Mouse (Mus musculus) hindbrain, embryonic 16.5 days (tissue): ENCODE measurements at regions not wholly inside any gene's neighbourhood (a gene's known extent, or its start where the extent isn't known, plus 50 kb on each side); places are given as distances from the start of the nearest gene placed in this dataset.

Experiments
- ATAC-seq: fragments of 200-750 bp; cut with Nextera tagmentation; 2 replicates; pipeline ENCODE4 v1.8.0; 2017; ENCODE audit warnings: moderate TSS enrichment, moderate library complexity
- H3K27ac ChIP-seq: fragments of 300-500 bp; sonication (generic); 2 replicates; pipeline ENCODE4 v1.5.1; 2014; ENCODE audit warnings: low read depth, mild to moderate bottlenecking, control low read depth, low read length, moderate library complexity
- H3K27me3 ChIP-seq: fragments of 300-500 bp; sonication (generic); replicated peaks from 2 replicates; pipeline ENCODE4 v1.6.1; 2014; ENCODE audit warnings: low read length; ENCODE audit not compliant: control insufficient read depth, insufficient read depth
- H3K36me3 ChIP-seq: fragments of 300-500 bp; sonication (generic); 2 replicates; pipeline ENCODE4 v1.6.1; 2014; ENCODE audit warnings: mild to moderate bottlenecking, low read length, moderate library complexity, mixed read lengths; ENCODE audit not compliant: control insufficient read depth, insufficient read depth
- H3K4me1 ChIP-seq: fragments of 300-500 bp; sonication (generic); 2 replicates; pipeline ENCODE4 v1.6.1; 2014; ENCODE audit warnings: low read depth, low read length; ENCODE audit not compliant: control insufficient read depth, insufficient read depth
- H3K4me2 ChIP-seq: fragments of 300-500 bp; sonication (generic); 2 replicates; pipeline ENCODE4 v1.6.1; 2014; ENCODE audit warnings: mild to moderate bottlenecking, low read length, control low read depth, moderate library complexity
- H3K4me3 ChIP-seq: fragments of 300-500 bp; sonication (generic); 2 replicates; pipeline ENCODE4 v1.5.1; 2014; ENCODE audit warnings: mild to moderate bottlenecking, low read length, control low read depth, moderate library complexity
- H3K9ac ChIP-seq: fragments of 300-500 bp; sonication (generic); 2 replicates; pipeline ENCODE4 v1.6.1; 2014; ENCODE audit warnings: low read depth, mild to moderate bottlenecking, control low read depth, low read length, moderate library complexity
- H3K9me3 ChIP-seq: fragments of 300-500 bp; sonication (generic); 2 replicates; pipeline ENCODE4 v1.6.1; 2014; ENCODE audit warnings: mild to moderate bottlenecking, low read length, moderate library complexity; ENCODE audit not compliant: control insufficient read depth
- WGBS: fragments of 180-500 bp; shearing (Covaris S2); extraction: QIAGEN DNeasy Blood & Tissue Kit; methylation state at CpG from one replicate; pipeline ENCODE4 v1.1.7; 2014; 5-methylcytosine and 5-hydroxymethylcytosine counted together

DNA sequence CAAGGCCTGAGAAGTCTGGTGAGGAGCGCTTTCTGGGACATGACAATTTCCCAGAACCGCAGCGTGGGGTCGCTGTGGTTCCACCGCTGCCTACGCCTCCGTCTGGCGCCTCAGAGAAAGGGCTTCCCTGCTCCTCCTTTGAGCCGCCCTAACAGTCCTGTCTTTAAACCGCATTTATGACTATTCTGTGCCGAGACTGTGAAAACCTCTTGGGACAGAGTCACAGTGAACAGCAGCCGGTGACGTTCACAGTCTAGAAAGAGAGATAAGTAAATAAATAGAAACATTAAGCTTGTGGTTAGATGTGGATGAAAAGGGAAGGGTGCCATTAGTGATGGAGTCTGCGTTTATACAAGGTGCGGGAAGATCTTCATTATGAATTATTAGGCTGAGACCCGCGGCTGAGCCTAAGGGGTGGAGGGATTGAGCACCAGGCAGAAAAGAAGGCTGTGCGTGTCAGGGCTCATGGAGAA is 59.1 kb upstream of the Ssx2ip start:
- H3K4me1 ChIP-seq = peaks cover 13% of the 10 kb centered on the region; the same call in 1 of the 2 replicates
- peak; percentile 88 for ATAC-seq
- H3K4me3 ChIP-seq = peak overlapping the region; percentile 38
- peaks cover 2% of the 10 kb centered on the region; the same call in 1 of the 2 replicates for H3K27me3 ChIP-seq
- H3K9ac ChIP-seq = peak overlapping the region; percentile 60
- peak overlapping the region; percentile 73 for H3K27ac ChIP-seq
- H3K36me3 ChIP-seq = no peaks in the 10 kb centered on the region
- H3K9me3 ChIP-seq = peaks cover 2% of the 10 kb centered on the region; the same call in 1 of the 2 replicates
- WGBS = 2% methylated on average over 18 of the region's 18 CpGs
- peak overlapping the region; percentile 61 for H3K4me2 ChIP-seq

GRCm38 (mm10) chr3:146345946-146346345 is 58.5 kb upstream of the Ssx2ip start:
- Histone ChIP-seq H3K36me3 (no peaks in the 10 kb centered on the region), H3K9me3 (peaks cover 2% of the 10 kb centered on the region; the same call in 1 of the 2 replicates), H3K4me2 (peak overlapping the region; percentile 61), H3K27me3 (peaks cover 2% of the 10 kb centered on the region; the same call in 1 of the 2 replicates), H3K9ac (peak overlapping the region; percentile 60), H3K4me3 (no peak overlapping the region), H3K27ac (peak overlapping the region; percentile 73; the same call in 1 of the 2 replicates), H3K4me1 (peaks cover 13% of the 10 kb centered on the region; the same call in 1 of the 2 replicates)
- WGBS = 55% methylated on average over 4 of the region's 4 CpGs
- ATAC-seq = no peak

DNA sequence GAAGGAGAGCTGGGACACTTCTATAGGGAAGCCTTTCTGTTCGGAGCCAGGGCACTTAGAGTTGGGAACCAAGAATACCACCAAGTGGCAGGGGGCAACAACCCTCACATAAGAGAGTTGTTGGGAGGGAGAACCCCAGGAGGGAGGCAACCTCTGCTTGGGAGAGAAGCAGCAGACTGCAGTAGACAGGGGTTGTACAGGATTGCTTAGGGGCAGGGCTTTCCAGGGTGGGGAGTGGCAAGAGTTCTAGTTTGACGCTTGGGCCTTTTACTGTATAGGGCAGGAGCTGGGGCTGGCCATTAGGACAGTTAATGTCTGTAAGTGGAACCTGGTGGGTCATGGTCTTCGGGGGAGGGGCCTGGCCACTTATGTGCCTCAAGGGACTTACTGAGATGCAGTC is 57.1 kb upstream of the Ssx2ip start:
- H3K27me3 ChIP-seq = peaks cover 2% of the 10 kb centered on the region; the same call in 1 of the 2 replicates
- H3K4me1 ChIP-seq = peaks cover 13% of the 10 kb centered on the region; the same call in 1 of the 2 replicates
- H3K36me3 ChIP-seq = no peaks in the 10 kb centered on the region
- no peak overlapping the region for H3K4me3 ChIP-seq
- 83% methylated on average over 3 of the region's 3 CpGs for WGBS
- no peak overlapping the region for H3K9ac ChIP-seq
- H3K9me3 ChIP-seq = peaks cover 2% of the 10 kb centered on the region; the same call in 1 of the 2 replicates
- ATAC-seq = no peak
- H3K4me2 ChIP-seq = no peak overlapping the region
- H3K27ac ChIP-seq = no peak overlapping the region

DNA sequence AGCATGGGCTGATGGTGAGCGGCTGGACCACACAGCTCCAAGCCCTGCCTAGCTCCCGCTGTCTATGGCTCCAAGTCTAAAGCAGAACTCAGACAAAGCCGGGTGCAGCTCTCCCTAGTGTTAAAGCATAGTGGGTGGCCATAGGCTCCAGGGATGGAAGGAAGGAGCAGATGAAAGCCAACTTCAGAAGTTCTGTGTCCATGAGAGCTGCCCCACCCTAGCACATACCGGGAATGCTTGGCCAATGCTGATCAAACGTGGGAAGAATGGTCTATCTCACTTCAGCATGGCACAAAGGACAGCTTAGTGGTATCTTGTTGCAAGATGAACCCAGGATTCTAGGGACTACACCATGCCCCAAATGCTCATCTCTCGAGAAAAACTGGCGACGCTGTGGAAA is 55.5 kb upstream of the Ssx2ip start:
- no peak overlapping the region for H3K27ac ChIP-seq
- 86% methylated on average over 8 of the region's 8 CpGs for WGBS
- H3K4me3 ChIP-seq = no peak overlapping the region
- peaks cover 13% of the 10 kb centered on the region; the same call in 1 of the 2 replicates for H3K4me1 ChIP-seq
- H3K9me3 ChIP-seq = peaks cover 2% of the 10 kb centered on the region; the same call in 1 of the 2 replicates
- no peaks in the 10 kb centered on the region for H3K27me3 ChIP-seq
- H3K36me3 ChIP-seq = no peaks in the 10 kb centered on the region
- H3K4me2 ChIP-seq = no peak overlapping the region
- no peak overlapping the region for H3K9ac ChIP-seq
- no peak for ATAC-seq

DNA sequence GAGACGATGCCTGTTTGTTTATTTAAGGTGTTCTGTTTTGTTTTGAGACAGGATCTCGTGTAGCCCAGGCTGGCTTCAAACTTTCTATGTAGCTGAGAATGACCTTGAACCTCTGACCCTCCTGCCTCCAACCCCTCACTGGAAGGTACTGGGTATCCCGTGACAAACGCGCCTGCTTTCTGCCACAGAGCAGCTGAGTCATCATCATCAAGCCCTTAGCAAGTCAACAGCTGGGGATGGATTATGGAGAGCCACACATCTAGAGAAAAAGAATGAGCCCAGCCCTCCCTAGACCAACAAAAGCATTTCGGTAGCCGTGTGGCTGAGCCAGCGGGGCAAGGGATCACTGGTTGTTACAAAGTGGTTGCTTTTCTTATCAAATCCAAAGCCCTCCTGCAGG is 55.0 kb upstream of the Ssx2ip start:
- H3K27me3 ChIP-seq = no peaks in the 10 kb centered on the region
- WGBS = 79% methylated on average over 8 of the region's 8 CpGs
- ATAC-seq = no peak
- peaks cover 2% of the 10 kb centered on the region; the same call in 1 of the 2 replicates for H3K9me3 ChIP-seq
- no peaks in the 10 kb centered on the region for H3K36me3 ChIP-seq
- H3K4me2 ChIP-seq = no peak overlapping the region
- H3K9ac ChIP-seq = no peak overlapping the region
- no peak overlapping the region for H3K27ac ChIP-seq
- H3K4me3 ChIP-seq = no peak overlapping the region
- H3K4me1 ChIP-seq = peaks cover 13% of the 10 kb centered on the region; the same call in 1 of the 2 replicates

GRCm38 (mm10) chr3:146350126-146350525 is 54.3 kb upstream of the Ssx2ip start:
- Histone ChIP-seq H3K27ac (no peak overlapping the region), H3K9me3 (peaks cover 2% of the 10 kb centered on the region; the same call in 1 of the 2 replicates), H3K9ac (no peak overlapping the region), H3K4me1 (peaks cover 6% of the 10 kb centered on the region; the same call in 1 of the 2 replicates), H3K36me3 (no peaks in the 10 kb centered on the region), H3K27me3 (no peaks in the 10 kb centered on the region), H3K4me3 (no peak overlapping the region), H3K4me2 (no peak overlapping the region)
- 93% methylated on average over 9 of the region's 9 CpGs for WGBS
- no peak for ATAC-seq

DNA sequence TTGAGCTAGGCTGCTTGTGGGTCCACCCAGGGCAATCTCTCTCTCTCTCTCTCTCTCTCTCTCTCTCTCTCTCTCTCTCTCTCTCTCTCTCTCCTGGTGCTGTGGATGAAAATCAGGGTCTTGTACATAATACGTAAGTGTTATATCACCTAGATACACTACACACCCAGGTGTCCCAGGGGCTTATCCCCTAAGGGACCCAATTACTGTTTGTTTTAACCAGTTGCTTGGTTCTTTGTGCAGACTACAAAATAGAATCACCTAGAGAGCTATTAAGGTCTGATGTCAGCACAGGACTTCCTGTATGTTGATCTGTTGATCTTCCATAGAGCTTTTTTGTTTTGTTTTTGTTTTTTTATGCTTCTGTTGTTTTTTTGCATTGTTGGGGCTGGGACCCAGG is 53.0 kb upstream of the Ssx2ip start:
- 96% methylated on average over 1 of the region's 1 CpGs for WGBS
- no peaks in the 10 kb centered on the region for H3K4me1 ChIP-seq
- H3K4me2 ChIP-seq = no peak overlapping the region
- no peak overlapping the region for H3K27ac ChIP-seq
- H3K4me3 ChIP-seq = no peak overlapping the region
- no peaks in the 10 kb centered on the region for H3K27me3 ChIP-seq
- no peak for ATAC-seq
- peaks cover 2% of the 10 kb centered on the region; the same call in 1 of the 2 replicates for H3K9me3 ChIP-seq
- H3K9ac ChIP-seq = no peak overlapping the region
- H3K36me3 ChIP-seq = no peaks in the 10 kb centered on the region

- Histone ChIP-seq H3K4me3 (no peak overlapping the region), H3K4me1 (no peaks in the 10 kb centered on the region), H3K27ac (no peak overlapping the region), H3K4me2 (no peak overlapping the region), H3K9ac (no peak overlapping the region), H3K9me3 (peaks cover 2% of the 10 kb centered on the region; the same call in 1 of the 2 replicates), H3K36me3 (no peaks in the 10 kb centered on the region), H3K27me3 (no peaks in the 10 kb centered on the region)
- ATAC-seq = no peak
- WGBS = 84% methylated on average over 4 of the region's 4 CpGs
Measured at GRCm38 (mm10) chr3:146352187-146352586, 52.3 kb upstream of the Ssx2ip start.

DNA sequence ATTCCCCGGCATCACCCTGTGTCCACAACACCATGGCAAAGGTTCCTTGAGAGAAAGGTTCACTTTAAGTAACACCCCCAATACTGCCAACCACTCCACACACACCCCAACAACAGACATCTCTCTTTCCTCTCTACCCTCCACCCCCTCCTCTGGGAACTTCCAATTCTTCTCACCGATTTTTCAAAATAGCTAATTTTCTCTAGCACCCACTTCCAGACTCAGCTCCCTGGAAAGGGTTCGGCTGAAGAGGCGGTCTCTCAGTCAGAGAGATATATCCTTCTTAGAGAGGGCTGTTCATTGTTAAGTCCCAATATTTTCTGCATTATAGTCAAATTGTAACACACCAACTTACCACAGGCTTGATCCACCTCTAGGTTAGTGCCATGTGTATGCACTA is 50.5 kb upstream of the Ssx2ip start:
- Histone ChIP-seq H3K27me3 (no peaks in the 10 kb centered on the region), H3K36me3 (no peaks in the 10 kb centered on the region), H3K9me3 (peaks cover 2% of the 10 kb centered on the region; the same call in 1 of the 2 replicates), H3K9ac (no peak overlapping the region), H3K4me1 (no peaks in the 10 kb centered on the region), H3K4me3 (no peak overlapping the region), H3K27ac (no peak overlapping the region), H3K4me2 (no peak overlapping the region)
- WGBS = 98% methylated on average over 4 of the region's 4 CpGs
- no peak for ATAC-seq
